Mouse (Mus musculus) liver, embryonic 11.5 days (tissue): Measurements from ENCODE around the gene Gm44965. TPM values are rescaled to one million over a fixed set of nuclear protein-coding genes. Genes with fewer than 3 reads are reported as not detected.

ENCODE experiments used
- ATAC-seq: fragments of 200-750 bp; cut with Nextera tagmentation; replicated peaks from 2 replicates; pipeline ENCODE4 v1.8.0; 2017; ENCODE audit warnings: moderate number of reproducible peaks, mild to moderate bottlenecking, moderate TSS enrichment, moderate library complexity; ENCODE audit not compliant: low FRiP score
- DNase-seq: peaks from one replicate; pipeline ENCODE4 v3.0.0-alpha.2; 2017; ENCODE audit warnings: low spot score
- H3K27ac ChIP-seq: fragments of 300-500 bp; sonication (generic); 2 replicates; pipeline ENCODE4 v1.5.1; 2014; ENCODE audit warnings: mild to moderate bottlenecking, low read depth, low read length, control low read depth
- H3K27me3 ChIP-seq: fragments of 300-500 bp; sonication (generic); replicated peaks from 2 replicates; pipeline ENCODE4 v1.6.1; 2014; ENCODE audit warnings: low read length, mixed read lengths; ENCODE audit not compliant: control insufficient read depth, insufficient read depth
- H3K36me3 ChIP-seq: fragments of 300-500 bp; sonication (generic); 2 replicates; pipeline ENCODE4 v1.6.1; 2014; ENCODE audit warnings: mild to moderate bottlenecking, low read length, moderate library complexity, mixed read lengths; ENCODE audit not compliant: control insufficient read depth, insufficient read depth
- H3K4me1 ChIP-seq: fragments of 300-500 bp; sonication (generic); replicated peaks from 2 replicates; pipeline ENCODE4 v1.6.1; 2014; ENCODE audit warnings: low read length, mixed read lengths; ENCODE audit not compliant: control insufficient read depth, insufficient read depth
- H3K4me2 ChIP-seq: fragments of 300-500 bp; sonication (generic); 2 replicates; pipeline ENCODE4 v1.6.1; 2014; ENCODE audit warnings: mild to moderate bottlenecking, control low read depth, moderate library complexity
- H3K4me3 ChIP-seq: fragments of 300-500 bp; sonication (generic); 2 replicates; pipeline ENCODE4 v1.5.1; 2014; ENCODE audit warnings: low read depth, low read length, control low read depth
- H3K9ac ChIP-seq: fragments of 300-500 bp; sonication (generic); 2 replicates; pipeline ENCODE4 v1.6.1; 2014; ENCODE audit warnings: low read depth, low read length, control low read depth
- H3K9me3 ChIP-seq: fragments of 300-500 bp; sonication (generic); 2 replicates; pipeline ENCODE4 v1.6.1; 2016; ENCODE audit warnings: low read length, inconsistent platforms, mixed read lengths; ENCODE audit not compliant: control insufficient read depth
- WGBS: fragments of 180-500 bp; shearing (Covaris S2); extraction: QIAGEN DNeasy Blood & Tissue Kit; methylation state at CpG from one replicate; pipeline ENCODE4 v1.1.7; 2014; 5-methylcytosine and 5-hydroxymethylcytosine counted together
- polyA plus RNA-seq: library from polyadenylated mRNA; unstranded; fragments of >200 nt; fragmentation: Nextera tagmentation; extraction: Ambion mirVana; gene quantifications from 2 replicates; pipeline ENCODE4 v1.2.1, GENCODE M21; 2014

Gene Gm44965
- polyA plus RNA-seq, 1 experiment from 2014 or later = not detected

GRCm38 (mm10) chr6:48648779-48649178 lies 55.0 kb downstream of the Gm44965 start:
- Histone ChIP-seq H3K27ac (no peak overlapping the region), H3K9me3 (no peaks in the 10 kb centered on the region), H3K4me3 (no peak overlapping the region), H3K36me3 (no peaks in the 10 kb centered on the region), H3K4me2 (no peak overlapping the region), H3K4me1 (0 out of 2 replicates have a peak, but pooled peaks cover 4% of the 10 kb centered on the region), H3K27me3 (no peaks in the 10 kb centered on the region), H3K9ac (no peak overlapping the region)
- DNase-seq (no peak), ATAC-seq (no peak)
- 83% methylated on average over 4 of the region's 4 CpGs for WGBS

- H3K9ac ChIP-seq = no peak overlapping the region
- H3K4me2 ChIP-seq = no peak overlapping the region
- H3K4me3 ChIP-seq = no peak overlapping the region
- H3K9me3 ChIP-seq = no peaks in the 10 kb centered on the region
- no peak overlapping the region for H3K27ac ChIP-seq
- H3K27me3 ChIP-seq = no peaks in the 10 kb centered on the region
- 0 out of 2 replicates have a peak, but pooled peaks cover 4% of the 10 kb centered on the region for H3K4me1 ChIP-seq
- WGBS = 81% methylated on average over 9 of the region's 9 CpGs
- no peaks in the 10 kb centered on the region for H3K36me3 ChIP-seq
- no peak for DNase-seq
- no peak for ATAC-seq
Observed at GRCm38 (mm10) chr6:48650041-48650440, 56.3 kb downstream of the Gm44965 start.

- Histone ChIP-seq H3K4me3 (no peak overlapping the region), H3K27me3 (no peaks in the 10 kb centered on the region), H3K36me3 (no peaks in the 10 kb centered on the region), H3K9me3 (no peaks in the 10 kb centered on the region), H3K4me2 (no peak overlapping the region), H3K9ac (no peak overlapping the region), H3K27ac (no peak overlapping the region), H3K4me1 (no peaks in the 10 kb centered on the region)
- no peak for ATAC-seq
- 63% methylated on average over 5 of the region's 5 CpGs for WGBS
- DNase-seq = no peak
Observed at GRCm38 (mm10) chr6:48658721-48659120, 65.0 kb downstream of the Gm44965 start.

GRCm38 (mm10) chr6:48664750-48665149 lies 71.0 kb downstream of the Gm44965 start:
- H3K9me3 ChIP-seq = no peaks in the 10 kb centered on the region
- no peak for ATAC-seq
- H3K27ac ChIP-seq = no peak overlapping the region
- H3K4me3 ChIP-seq = no peak overlapping the region
- no peak overlapping the region for H3K4me2 ChIP-seq
- no peaks in the 10 kb centered on the region for H3K36me3 ChIP-seq
- 72% methylated on average over 4 of the region's 4 CpGs for WGBS
- H3K9ac ChIP-seq = no peak overlapping the region
- DNase-seq = no peak
- H3K4me1 ChIP-seq = no peaks in the 10 kb centered on the region
- H3K27me3 ChIP-seq = no peaks in the 10 kb centered on the region

- Histone ChIP-seq H3K36me3 (no peaks in the 10 kb centered on the region), H3K9me3 (no peaks in the 10 kb centered on the region), H3K4me3 (no peak overlapping the region), H3K9ac (no peak overlapping the region), H3K27ac (no peak overlapping the region), H3K4me2 (no peak overlapping the region), H3K27me3 (no peaks in the 10 kb centered on the region), H3K4me1 (no peaks in the 10 kb centered on the region)
- 91% methylated on average over 9 of the region's 9 CpGs for WGBS
- ATAC-seq = no peak
- DNase-seq = no peak
Observed at GRCm38 (mm10) chr6:48665471-48665870, 71.7 kb downstream of the Gm44965 start.

- 36% methylated on average over 7 of the region's 7 CpGs for WGBS
- ATAC-seq = no peak; the same call in 1 of the 2 replicates
Observed at GRCm38 (mm10) chr6:48666159-48666586, 72.4 kb downstream of the Gm44965 start.

GRCm38 (mm10) chr6:48668022-48668421 lies 74.3 kb downstream of the Gm44965 start:
- DNase-seq (no peak), ATAC-seq (no peak)
- Histone ChIP-seq H3K27ac (no peak overlapping the region), H3K9ac (no peak overlapping the region), H3K4me1 (no peaks in the 10 kb centered on the region), H3K36me3 (no peaks in the 10 kb centered on the region), H3K9me3 (no peaks in the 10 kb centered on the region), H3K27me3 (no peaks in the 10 kb centered on the region), H3K4me3 (no peak overlapping the region), H3K4me2 (no peak overlapping the region)

More at GRCm38 (mm10) chr6:48666159-48666586, 72.4 kb downstream of the Gm44965 start:
- no peaks in the 10 kb centered on the region for H3K9me3 ChIP-seq
- no peak overlapping the region for H3K27ac ChIP-seq
- H3K4me3 ChIP-seq = no peak overlapping the region
- no peaks in the 10 kb centered on the region for H3K4me1 ChIP-seq
- no peak overlapping the region for H3K9ac ChIP-seq
- DNase-seq = no peak
- no peaks in the 10 kb centered on the region for H3K36me3 ChIP-seq
- H3K27me3 ChIP-seq = no peaks in the 10 kb centered on the region
- no peak overlapping the region for H3K4me2 ChIP-seq

Other genes starting within 250 kb of the Gm44965 start
- 7.8 and 10.1 TPM in 2 replicates for gene Krba1, start 198.4 kb upstream of the Gm44965 start, polyA plus RNA-seq
- gene Zfp467, start 148.1 kb upstream of the Gm44965 start, polyA plus RNA-seq = 5.3 and 6.9 TPM in 2 replicates
- 0.05 and 0.16 TPM in 2 replicates for gene Sspo, start 145.7 kb upstream of the Gm44965 start, polyA plus RNA-seq
- gene Atp6v0e2, start 56.3 kb upstream of the Gm44965 start, polyA plus RNA-seq = 4.2 and 5.6 TPM in 2 replicates
- 4.6 and 4.9 TPM in 2 replicates for gene Lrrc61, start 39.1 kb upstream of the Gm44965 start, polyA plus RNA-seq
- 9.0 and 9.7 TPM in 2 replicates for gene Rarres2, start 21.2 kb upstream of the Gm44965 start, polyA plus RNA-seq
- gene Gm45021, start 4.3 kb upstream of the Gm44965 start, polyA plus RNA-seq = not detected in 2 replicates
- gene Repin1, start 58 bp upstream of the Gm44965 start, polyA plus RNA-seq = 20.0 and 20.1 TPM in 2 replicates
- gene Zfp775, start 8.1 kb downstream of the Gm44965 start, polyA plus RNA-seq = 2.7 and 3.3 TPM in 2 replicates
- gene AI854703, start 32.8 kb downstream of the Gm44965 start, polyA plus RNA-seq = 0.40 and 0.45 TPM in 2 replicates
- 0.32 and 1.1 TPM in 2 replicates for gene Gimap8, start 53.3 kb downstream of the Gm44965 start, polyA plus RNA-seq
- gene Gimap9, start 82.2 kb downstream of the Gm44965 start, polyA plus RNA-seq = 14.5 and 17.9 TPM in 2 replicates
- gene Gimap4, start 90.6 kb downstream of the Gm44965 start, polyA plus RNA-seq = 21.8 and 23.5 TPM in 2 replicates
- gene Gimap6, start 114.3 kb downstream of the Gm44965 start, polyA plus RNA-seq = 18.0 and 18.6 TPM in 2 replicates
- gene Gm28053, start 124.7 kb downstream of the Gm44965 start, polyA plus RNA-seq = 0.77 and 2.2 TPM in 2 replicates
- not detected in 2 replicates for gene Gimap7, start 124.7 kb downstream of the Gm44965 start, polyA plus RNA-seq
- 14.1 and 15.4 TPM in 2 replicates for gene Gimap1, start 145.1 kb downstream of the Gm44965 start, polyA plus RNA-seq
- gene Gimap5, start 152.3 kb downstream of the Gm44965 start, polyA plus RNA-seq = 3.5 and 4.0 TPM in 2 replicates
- gene Gimap3, start 176.9 kb downstream of the Gm44965 start, polyA plus RNA-seq = 0.08 TPM in 1 of 2 replicates, not detected in the other
- 56.6 and 66.1 TPM in 2 replicates for gene Tmem176a, start 247.0 kb downstream of the Gm44965 start, polyA plus RNA-seq
- 105 and 118 TPM in 2 replicates for gene Tmem176b, start 247.6 kb downstream of the Gm44965 start, polyA plus RNA-seq